Mouse (Mus musculus) thymus, adult 2 months (tissue): ENCODE measurements around the gene Nin.

Experiments used
- CTCF ChIP-seq: fragments of 200-500 bp; IDR thresholded peaks from 2 replicates; pipeline ENCODE4 v1.5.1; 2012; ENCODE audit warnings: mild to moderate bottlenecking, control low read depth, low read length, moderate library complexity, borderline replicate concordance; ENCODE audit not compliant: control insufficient read depth, poor library complexity, insufficient read depth; ENCODE audit errors: extremely low read depth
- POLR2A ChIP-seq: fragments of 200-500 bp; IDR thresholded peaks from 2 replicates; pipeline ENCODE4 v1.6.1; 2012; ENCODE audit warnings: mild to moderate bottlenecking, low read length, control low read depth, moderate library complexity; ENCODE audit not compliant: control insufficient read depth, poor library complexity, insufficient read depth; ENCODE audit errors: extremely low read depth

DNA sequence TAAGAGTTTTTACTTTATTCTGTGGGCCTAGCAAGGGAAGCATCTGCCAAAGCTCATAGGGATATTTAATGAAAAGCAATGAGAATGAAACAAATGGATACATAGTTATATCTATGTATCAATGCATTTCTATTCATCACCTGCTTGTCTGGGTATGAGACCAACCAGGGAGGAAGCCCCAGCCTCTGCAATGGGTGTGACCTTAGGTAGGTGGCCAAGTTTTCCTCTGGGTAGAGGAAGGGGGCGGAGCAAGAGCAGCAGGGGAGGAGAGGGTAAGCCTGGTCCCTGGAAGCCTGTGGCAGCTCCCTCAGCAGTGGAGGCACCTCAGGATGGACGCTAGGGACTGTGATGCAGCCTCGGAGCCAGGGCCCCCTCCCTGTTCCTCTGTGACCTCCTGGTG, 40.3 kb upstream of the Nin start, which contains the start of gene Abhd12b:
- no peak for TF ChIP-seq POLR2A
- TF ChIP-seq CTCF = no peak
